Mouse (Mus musculus) adrenal gland, postnatal 10 days (tissue): ENCODE results near the gene Guca1b. TPM values are rescaled to one million over a fixed set of nuclear protein-coding genes. Genes with fewer than 3 reads are reported as not detected.

Source experiments
- DNase-seq: peaks from one replicate; pipeline ENCODE4 v3.0.0; 2021; ENCODE audit warnings: mixed read lengths
- long read RNA-seq, 2 experiments: library from polyadenylated mRNA; stranded (forward); transcript quantifications; one replicate each; pipeline ENCODE4 v2.0.0; 2021
- total RNA-seq, 2 experiments: library from RNA; stranded (reverse); gene quantifications; 2 replicates each; pipeline ENCODE4 v1.2.3; 2021

The Guca1b gene
- total RNA-seq = under 1 TPM; 0.70 to 0.78 TPM
- long read RNA-seq, experiment 1 = 0 reads
- long read RNA-seq, experiment 2 = 0 reads

DNA sequence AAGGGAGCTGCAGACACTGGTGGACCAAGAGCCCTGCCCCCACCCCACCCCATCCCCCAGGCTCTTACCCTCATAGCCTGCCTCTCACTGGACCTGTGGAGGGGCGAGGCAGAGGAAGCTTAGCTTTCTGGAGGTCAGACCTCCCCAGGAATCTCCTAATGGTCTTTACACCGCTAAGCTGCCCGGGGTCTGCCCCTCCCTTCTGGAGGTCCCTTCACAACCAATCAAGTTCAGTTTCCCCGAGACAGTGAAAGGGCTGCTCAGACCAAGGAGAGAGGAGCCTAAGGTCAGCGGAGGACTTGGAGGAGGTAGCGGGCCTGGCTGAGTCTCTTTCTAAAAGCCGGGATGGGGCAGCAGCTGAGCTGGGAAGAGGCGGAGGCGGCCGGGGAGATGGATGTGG, at the start of gene Guca1b:
TSS of gene Guca1b (plus strand) at position 249 of the 400 bp plus-strand sequence.
- DNase-seq = no peak

DNA sequence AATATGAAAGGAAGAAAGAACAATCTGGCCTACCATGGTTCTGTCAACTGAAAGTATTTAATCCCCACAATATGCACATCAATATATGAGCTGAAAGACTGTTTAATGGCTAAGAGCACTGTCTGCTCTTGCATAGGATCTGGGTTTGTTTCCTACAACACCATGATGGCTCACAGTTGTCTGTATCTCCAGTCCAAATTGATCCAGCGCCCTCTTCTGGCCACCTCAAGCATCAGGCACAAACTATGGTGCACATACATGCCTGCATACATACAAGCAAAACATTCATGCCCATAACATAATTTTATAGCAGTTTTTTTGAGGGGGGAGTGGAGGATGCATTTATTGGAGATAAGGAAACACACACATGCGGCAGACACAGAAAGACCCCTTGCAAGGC, 42.1 kb upstream of the Guca1b start:
- DNase-seq = no peak

DNA sequence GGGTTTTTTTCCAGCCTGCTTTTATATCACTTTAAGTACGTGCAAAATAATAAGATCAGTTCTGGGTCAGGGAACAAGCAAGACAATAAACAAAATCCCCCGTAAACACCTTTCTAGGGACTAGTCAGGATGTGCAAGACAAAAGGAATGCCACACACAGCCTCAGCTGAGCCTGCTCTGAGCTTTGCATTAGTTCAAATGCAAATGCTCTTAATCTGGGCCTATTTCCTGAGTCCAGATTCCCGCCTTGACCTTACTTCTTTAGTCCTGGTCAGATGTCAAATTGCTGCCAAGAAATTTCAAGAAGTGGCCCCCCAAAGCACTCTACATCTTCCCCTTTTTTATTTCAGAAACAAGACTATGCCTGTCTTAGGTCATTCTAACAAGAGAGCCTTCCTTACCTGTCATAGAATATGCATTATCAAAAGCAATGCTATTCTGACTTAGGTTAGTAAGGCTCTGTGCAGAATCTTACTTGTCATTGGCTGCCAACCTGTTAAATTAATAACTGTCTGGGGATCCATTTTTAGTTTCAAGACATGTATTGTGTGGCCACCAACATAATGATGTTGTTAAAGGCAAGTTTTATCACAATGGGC, 35.4 kb upstream of the Guca1b start:
- DNase-seq = no peak

DNA sequence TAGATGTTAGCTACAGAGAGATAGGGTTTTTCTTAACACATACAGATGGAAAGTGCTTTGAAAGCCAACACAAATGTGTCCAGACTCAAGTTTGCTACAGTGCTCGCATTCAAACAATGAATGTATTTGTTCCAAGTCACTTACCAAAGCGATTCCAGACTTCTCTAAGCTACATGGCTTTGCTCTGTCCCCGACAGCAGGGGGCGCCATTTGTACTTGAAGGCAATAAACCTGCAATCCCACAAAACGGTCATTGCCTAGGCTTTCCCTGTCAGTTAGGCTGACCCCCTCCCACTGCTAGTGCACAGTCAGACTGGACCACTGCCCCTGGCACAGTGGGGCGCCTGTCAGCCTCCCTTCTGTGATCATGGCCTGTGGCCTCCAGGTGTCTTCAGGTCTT, 25.2 kb upstream of the Guca1b start:
- DNase-seq = peak; percentile 70

DNA sequence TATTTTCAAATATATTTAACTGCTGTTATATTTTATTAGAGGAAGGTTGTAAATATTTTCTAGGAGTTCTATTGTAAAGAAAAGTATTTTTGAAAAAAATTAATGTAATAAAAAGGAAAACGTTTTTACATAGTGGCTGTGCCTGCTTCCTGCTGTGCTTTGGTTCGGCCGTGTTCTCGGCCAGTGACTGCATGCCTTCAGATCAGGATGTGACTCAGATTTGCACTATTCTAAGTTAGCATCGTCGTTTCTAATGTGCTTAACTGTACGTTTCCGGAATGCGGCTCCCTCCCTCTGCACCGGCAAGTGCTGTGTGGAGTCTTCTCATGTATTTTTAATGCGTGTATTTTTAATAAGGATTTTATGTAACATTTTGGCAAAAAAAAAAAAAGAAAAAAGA, 23.9 kb upstream of the Guca1b start:
- DNase-seq = no peak

DNA sequence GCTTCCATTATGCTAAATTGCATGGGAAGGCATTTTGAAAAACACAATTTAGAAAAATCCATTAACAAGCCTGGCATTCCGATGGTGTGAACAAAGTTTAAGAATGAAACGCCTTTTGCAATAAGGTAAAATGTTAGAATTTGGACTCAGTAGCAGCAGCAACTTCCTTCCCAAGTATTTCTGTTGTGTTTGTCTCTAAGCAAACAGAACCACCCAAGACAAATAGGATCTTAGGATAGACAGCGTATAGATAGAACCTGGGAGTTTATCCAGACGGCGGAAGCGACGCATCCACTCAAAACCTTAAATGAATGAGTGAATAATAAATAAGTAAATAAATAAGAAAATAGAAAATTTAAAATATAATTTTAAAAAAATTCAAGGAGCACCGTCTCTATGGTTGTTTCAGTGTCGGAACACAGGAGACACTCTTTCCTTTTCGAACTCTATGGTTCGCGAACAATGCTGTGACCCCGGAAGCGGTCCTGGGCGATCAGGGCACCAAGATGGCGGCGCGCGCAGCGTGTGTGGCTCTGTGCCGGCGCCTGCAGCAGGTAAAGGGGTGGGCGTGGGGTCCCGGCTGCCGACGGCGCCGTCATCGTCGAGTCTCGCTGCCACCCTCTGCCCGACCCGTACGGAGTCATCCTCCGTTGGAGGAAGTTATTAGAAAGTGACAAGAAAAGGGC, 16.6 kb upstream of the Guca1b start, which contains the start of gene Mrps10:
TSS of gene Mrps10 (plus strand) at position 487 of the 686 bp plus-strand sequence.
- peak; percentile 91 for DNase-seq

DNA sequence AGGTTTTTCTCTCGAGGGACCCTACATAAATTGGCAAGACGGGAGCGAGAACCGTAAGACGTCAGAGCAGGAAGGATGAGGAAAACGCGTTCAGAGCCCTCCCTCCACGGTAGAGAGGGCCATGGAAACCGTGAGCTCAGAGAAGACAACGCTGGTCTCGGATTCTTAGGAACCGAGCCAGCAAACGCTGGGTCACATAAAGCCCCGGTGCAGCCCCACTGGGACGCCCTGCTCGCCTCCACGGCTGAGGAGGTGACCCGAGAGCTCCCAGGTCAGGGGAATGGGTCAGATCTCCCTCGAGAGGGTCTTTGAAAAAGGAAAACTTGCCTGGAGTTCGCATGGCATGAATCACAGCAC, 16.1 kb upstream of the Guca1b start:
- no peak for DNase-seq

DNA sequence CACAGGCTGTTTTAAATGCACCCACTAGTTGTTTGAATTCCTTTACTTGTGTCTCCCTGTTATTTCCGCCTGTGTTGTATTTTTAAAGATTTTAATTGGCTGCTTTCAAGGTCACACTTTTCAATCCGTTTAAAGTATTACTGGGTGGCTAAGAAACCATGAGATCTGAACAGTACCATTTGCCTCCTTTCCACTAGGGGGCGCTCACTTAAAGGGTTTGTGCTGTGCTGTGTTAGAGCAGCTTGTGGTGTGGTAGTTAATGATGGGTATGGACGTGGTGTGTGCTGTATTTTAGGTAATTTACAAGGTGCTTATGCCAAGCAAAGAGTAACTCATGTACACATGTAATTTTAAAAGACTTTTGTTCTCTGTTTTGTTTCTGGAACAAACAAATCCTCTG, 13.7 kb upstream of the Guca1b start:
- DNase-seq = peak; percentile 80

DNA sequence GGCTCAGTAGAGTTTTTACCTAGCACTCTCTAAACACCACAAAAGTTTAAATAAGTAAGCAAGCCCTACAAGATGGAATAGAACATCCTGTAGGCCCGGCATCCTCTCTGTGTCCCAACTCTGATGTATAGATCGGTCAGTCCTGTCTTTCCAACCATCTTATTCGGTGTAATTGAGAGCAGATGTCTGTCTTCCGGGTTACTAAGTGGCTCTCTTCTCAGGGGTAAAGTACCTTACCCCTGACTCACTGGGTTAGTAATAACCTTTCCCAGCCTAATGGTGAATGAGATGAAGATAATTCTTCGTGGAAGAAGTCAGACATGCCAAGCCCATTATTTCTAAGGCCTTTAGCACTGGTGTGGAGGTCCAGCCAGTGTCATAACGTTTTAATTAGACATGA, 11.2 kb upstream of the Guca1b start:
- DNase-seq = no peak

DNA sequence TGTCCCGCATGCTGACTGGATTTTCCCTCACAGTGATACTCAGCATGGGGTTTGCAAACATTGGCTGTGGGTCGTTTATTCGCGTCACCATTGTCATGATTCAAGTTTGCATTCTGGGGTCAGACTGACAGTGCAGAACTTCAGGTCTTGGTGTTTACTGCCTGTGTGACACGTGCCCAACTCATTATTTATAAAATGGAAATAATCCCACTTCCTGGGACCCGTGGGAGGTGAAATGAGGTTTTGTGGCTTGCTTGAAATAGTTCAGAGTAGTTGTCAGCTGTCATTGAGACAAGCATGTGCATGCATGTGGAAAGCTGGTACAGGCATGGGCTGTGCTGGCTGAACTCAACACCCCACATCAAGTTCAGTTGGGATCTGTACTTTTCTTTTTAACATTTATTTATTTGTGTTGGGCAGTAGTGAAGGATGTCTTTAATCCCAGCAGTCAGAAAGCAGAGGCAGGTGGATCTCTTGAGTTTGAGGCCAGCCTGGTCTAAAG, 8.4 kb upstream of the Guca1b start:
- DNase-seq = no peak

DNA sequence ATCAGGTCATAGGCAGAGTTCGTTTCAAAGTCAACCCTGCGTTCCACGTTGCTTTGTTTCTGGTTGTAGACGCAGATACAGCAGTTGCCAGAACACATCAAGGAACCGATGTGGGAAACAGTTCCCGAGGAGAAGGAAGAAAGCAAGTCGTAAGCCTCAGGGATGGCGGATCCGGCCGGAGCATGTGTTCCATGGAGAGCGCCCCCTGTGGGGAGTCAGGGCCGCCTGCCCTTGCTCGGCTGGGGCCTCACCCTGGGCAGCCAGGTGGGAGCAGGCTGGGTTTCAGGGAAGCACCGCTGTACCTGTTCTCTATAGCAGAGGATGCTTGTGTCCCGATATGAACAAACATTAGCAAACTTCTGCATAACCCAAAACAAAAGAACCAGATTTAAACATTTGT, 7.1 kb upstream of the Guca1b start:
- no peak for DNase-seq

DNA sequence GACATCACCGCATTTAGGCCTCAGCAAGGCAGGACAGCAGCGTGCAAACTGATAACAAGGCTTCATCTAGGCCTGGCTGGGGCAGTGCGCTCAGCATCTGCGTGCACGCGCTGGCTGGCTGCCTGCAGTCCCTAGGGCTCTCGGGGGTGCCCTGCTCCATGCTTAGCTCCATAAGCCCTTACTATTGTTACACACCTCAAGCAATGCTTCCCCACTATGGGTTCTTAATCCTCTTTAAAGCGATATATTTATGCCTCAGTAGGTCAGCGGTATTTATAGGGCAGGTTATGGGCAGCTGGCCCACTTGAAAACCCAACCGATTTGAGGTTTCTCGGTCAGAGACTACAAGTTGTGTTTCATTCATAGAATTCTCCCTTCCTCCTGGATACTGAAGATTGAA, 3.3 kb upstream of the Guca1b start:
- no peak for DNase-seq

DNA sequence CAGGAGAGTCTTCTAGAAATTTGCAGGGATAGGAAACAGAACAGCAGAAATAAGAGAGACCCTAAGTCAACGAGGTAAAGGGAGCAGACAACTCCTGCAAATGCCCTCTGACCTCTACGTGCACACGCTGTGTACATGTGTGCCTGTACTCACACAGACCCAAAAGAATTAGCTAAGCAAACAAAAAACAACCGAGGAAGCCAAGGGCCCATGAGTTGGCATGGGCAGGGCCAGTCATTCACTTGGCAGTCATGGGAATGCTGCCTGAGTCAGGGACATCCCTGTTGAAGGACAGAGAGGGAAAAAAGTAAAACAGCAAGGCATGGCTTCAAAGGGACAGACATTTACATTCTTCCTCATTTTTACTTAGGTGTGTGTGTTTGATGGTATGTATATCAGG, 1.9 kb upstream of the Guca1b start:
- DNase-seq = peak; percentile 36

DNA sequence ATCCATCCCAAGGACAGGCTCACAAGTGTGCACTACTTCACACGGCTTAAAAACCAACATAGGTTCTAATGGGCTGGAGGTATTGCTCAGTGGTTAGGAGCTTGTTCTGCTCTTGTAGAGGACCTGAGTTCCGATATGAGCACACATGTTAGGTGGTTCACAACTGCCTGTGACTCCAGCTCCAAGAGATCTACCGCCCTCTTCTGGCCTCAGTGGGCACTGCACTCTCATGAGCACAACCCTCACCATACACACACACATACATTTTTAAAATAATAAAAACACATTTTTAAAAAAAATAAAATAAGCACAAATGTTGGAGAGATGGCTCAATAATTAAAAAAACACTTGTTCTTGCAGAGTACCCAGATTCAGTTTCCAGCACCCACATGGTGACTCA, 1.1 kb upstream of the Guca1b start:
- no peak for DNase-seq

DNA sequence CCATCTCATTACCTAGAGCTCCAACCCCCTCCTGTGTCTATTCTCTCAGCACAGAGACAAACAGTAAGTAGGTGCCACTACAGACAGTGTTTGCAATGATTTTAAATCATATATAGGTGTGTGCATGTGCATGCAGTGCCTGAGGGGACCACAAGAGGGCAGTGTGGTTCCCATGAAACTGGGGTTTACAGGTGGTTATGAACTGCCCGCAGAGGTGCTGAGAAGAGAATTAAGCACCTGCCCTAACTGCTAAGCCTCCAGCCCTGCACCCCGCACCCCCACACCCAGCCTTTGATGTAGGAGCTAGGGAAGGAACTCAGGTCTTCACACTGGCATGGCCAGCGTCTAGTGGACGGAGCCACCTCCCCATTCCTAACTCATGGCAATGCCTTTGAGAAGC, 1.5 kb downstream of the Guca1b start:
- peak; percentile 73 for DNase-seq

DNA sequence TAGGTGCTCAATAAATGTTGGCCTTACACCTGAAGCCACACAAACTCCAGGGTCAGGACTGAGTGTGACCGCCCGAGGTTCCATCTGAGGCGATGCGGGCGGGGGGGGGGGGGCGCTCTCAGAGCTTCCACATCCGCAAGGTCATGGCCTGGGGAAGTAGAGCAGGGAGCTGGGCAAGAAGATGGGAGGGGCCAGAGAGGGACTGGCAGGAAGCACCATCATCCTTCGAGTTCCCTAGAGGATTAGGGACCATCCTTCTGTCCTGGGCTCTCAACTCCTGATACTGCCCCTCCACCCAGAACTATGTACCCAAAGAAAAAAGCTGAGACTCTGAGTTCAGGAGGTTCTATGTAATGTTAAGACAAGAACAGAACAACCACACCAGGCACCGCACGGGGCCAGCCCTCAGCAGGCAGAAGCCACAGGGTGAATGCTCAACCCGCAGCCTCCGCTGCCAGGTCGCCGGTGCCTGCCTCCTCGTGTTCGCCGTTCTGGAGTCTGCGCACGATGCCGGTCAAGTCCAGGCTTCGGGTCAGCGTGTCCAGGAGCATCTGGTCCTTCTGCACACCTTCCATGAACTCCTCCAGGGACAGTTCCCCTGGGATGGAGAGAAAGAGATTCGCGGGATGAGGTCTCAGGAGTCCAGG, 9.2 kb downstream of the Guca1b start:
- DNase-seq = peak; percentile 51

DNA sequence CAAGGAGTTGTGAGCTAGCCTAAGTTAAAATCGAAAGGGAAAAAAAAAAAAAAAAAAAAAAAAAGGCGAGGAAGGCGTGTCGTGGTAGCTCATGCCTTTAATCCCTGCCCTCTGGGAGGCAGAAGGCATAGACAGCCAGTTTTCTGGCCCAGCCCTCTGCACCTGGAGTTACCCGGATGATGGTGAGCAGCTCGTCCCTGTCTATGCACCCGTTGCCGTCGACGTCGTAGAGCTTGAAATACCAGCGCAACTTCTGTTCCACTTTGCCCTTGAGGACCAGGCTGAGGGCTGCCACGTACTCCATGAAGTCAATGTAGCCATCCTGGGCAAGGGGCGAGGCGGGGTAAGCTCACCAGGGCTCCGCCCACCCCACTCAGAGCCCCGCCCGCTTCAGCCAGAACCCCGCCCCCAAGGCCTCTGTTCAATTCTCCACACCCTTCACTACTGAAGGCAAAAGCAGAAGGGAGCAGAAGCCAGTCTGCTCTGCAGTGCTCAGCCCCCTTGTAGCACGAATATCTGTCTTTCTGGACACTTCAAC, 10.3 kb downstream of the Guca1b start:
- peak; percentile 74 for DNase-seq

DNA sequence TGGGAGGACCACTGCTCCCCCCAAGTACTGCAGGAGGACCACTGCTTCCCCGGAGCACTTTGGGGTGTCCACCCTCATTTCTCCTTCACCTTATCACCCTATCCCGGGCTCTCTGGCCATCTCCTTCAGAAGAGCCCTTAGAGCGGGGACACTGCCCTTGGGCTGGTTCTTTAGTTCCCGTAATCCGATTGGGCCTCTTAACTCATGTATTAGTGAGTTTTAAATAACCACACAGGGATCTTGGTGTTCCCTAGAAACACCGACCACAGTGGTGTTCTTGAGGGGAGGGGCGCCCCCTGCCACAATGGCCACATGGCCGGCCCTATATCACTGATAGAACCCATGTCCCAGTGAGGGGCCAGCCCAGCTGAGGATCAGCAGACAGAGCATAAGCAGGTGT, 13.9 kb downstream of the Guca1b start:
- no peak for DNase-seq

DNA sequence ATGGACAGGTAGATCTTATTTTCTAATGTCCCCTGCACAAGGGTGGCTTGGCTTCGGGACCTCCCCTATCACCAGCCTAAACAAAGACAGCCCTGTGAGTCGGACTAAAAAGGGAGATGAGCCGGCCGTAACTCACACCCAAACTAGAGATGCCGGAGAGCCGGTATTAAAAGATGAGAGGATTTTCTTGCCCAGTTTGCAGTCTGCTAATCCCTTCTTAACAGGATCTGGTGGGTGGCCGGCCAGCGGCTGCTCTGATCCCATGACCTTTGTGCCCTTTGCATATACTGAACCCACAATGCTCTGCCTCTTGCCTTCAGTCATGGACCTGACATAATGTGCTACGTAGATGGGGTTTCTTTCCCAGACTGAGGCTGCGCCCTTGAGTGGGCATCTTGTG, 15.3 kb downstream of the Guca1b start, which contains the start of gene Guca1a:
TSS of gene Guca1a (minus strand) at position 134 of the 400 bp plus-strand sequence.
- DNase-seq = no peak

DNA sequence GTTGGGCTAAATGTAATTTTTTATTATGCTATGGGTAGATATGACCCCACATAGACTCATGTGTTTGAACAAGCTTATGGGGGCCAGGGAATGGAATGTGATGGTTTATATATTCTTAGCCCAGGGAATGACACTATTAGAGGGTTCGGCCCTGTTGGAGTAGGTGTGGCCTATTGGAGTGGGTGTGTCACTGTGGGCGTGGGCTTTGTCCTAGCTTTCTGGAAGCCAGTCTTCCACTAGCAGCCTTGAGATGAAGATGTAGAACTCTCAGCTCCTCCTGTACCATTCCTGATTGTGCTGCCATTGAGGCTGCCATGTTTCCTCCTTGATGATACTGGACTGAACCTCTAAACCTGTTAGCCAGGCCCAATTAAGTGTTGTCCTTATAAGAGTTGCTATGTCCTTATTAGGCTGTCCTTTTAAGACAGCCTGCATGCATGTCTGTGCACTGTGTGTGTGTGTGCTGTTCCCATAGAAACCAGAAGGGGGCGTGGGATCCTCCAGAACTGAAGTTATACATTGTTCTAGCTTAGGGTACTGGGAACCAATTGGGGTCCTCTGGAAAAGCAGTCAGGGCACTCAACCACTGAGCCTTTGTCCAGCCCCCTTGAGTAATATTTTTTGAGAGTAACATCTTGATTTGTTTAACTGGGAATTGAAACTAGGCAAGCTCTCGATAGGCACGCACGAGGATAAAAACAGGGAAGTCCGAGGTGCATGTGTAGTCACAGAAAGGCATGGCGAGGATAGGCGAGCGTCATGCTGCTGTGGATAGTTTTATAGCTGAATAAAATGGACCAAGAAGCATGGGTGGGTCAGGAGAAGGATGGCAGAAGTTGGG, 22.7 kb downstream of the Guca1b start:
- no peak for DNase-seq

DNA sequence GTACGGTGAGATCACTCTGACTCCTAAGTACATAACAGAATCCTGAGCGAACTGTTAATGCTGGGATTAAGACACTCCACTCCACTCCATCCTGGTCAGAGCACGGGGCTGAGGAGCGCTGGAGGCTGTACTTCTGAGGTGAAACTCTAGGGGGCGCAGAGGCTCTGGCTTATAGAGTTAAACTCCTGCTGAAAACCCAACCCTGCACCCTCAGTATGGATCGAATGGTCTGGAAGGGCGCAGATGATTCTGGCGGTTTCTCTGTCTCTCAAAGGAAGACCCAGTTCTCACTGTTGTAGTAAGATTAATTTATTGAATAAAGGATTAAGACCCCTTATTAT, 23.3 kb downstream of the Guca1b start:
- peak; percentile 83 for DNase-seq
